Mouse (Mus musculus): ENCODE data around the gene Twist2. TPM values are rescaled to one million over a fixed set of nuclear protein-coding genes. Genes with fewer than 3 reads are reported as not detected.
A peak's percentile ranks its signal among the peaks of the same experiment; 100 is the strongest.

Twist2 gene
- 12.8 and 12.9 TPM in 2 replicates for polyA plus RNA-seq (2014; fragmentation: Nextera tagmentation; extraction: Ambion mirVana)

GRCm38 (mm10) chr1:91800967-91801843, at the start of gene Twist2:
Gene Twist2 (plus strand): TSS chr1:91801461.
- peak within 1 kb of the TSS; percentile 58 for H3K4me3 ChIP-seq (ENCODE audit: low read depth, low read length)
- peaks cover 54% of the 10 kb centered on the region for H3K27me3 ChIP-seq (ENCODE audit: insufficient read depth, low read length)
- DNase-seq (peak; percentile 90), ATAC-seq (ENCODE audit: insufficient read depth) (peak; percentile 73)
- H3K9me3 ChIP-seq (ENCODE audit: low read depth, low read length): no peaks in the 10 kb centered on the region
- peak within 1 kb of the TSS; percentile 57 for H3K9ac ChIP-seq
- H3K36me3 ChIP-seq (ENCODE audit: insufficient read depth): no peaks in the 10 kb centered on the region
- H3K27ac ChIP-seq (ENCODE audit: low read depth): peak within 1 kb of the TSS; percentile 80
- TF ChIP-seq CTCF (IDR thresholded peaks at IDR 0.05; ENCODE audit: low read depth): peak; percentile 24; the same call in 1 of the 2 replicates
- H3K4me2 ChIP-seq: peak within 1 kb of the TSS; percentile 76
- WGBS: under 1% methylated on average over 69 of the region's 77 CpGs
- H3K4me1 ChIP-seq (ENCODE audit: insufficient read depth): no peaks in the 10 kb centered on the region

GRCm38 (mm10) chr1:91752931-91753330, 48.3 kb upstream of the Twist2 start:
- no peaks in the 10 kb centered on the region for H3K27me3 ChIP-seq (ENCODE audit: insufficient read depth, low read length)

GRCm38 (mm10) chr1:91755102-91755501, 46.2 kb upstream of the Twist2 start:
- Histone ChIP-seq H3K4me3 (ENCODE audit: low read depth, low read length) (no peak overlapping the region), H3K27me3 (ENCODE audit: insufficient read depth, low read length) (no peaks in the 10 kb centered on the region), H3K27ac (ENCODE audit: low read depth) (no peak overlapping the region), H3K4me2 (peak overlapping the region; percentile 49), H3K4me1 (ENCODE audit: insufficient read depth) (peaks cover 12% of the 10 kb centered on the region; the same call in 1 of the 2 replicates), H3K36me3 (ENCODE audit: insufficient read depth) (no peaks in the 10 kb centered on the region), H3K9me3 (ENCODE audit: low read depth, low read length) (no peaks in the 10 kb centered on the region), H3K9ac (no peak overlapping the region)
- peak; percentile 64; the same call in 1 of the 2 replicates for ATAC-seq (ENCODE audit: insufficient read depth)
- DNase-seq: peak; percentile 91
- whole genome bisulfite sequencing: under 1% methylated on average over 9 of the region's 9 CpGs
- peak; percentile 90 for TF ChIP-seq CTCF (IDR thresholded peaks at IDR 0.05; ENCODE audit: low read depth)

More at GRCm38 (mm10) chr1:91752931-91753330, 48.3 kb upstream of the Twist2 start:
- 76% methylated on average over 9 of the region's 9 CpGs for WGBS
- Histone ChIP-seq H3K9ac (no peak overlapping the region), H3K4me2 (no peak overlapping the region), H3K27ac (ENCODE audit: low read depth) (no peak overlapping the region), H3K4me1 (ENCODE audit: insufficient read depth) (peaks cover 4% of the 10 kb centered on the region; the same call in 1 of the 2 replicates), H3K9me3 (ENCODE audit: low read depth, low read length) (no peaks in the 10 kb centered on the region), H3K36me3 (ENCODE audit: insufficient read depth) (no peaks in the 10 kb centered on the region), H3K4me3 (ENCODE audit: low read depth, low read length) (no peak overlapping the region)
- DNase-seq (no peak), ATAC-seq (ENCODE audit: insufficient read depth) (no peak)
- no peak for TF ChIP-seq CTCF (IDR thresholded peaks at IDR 0.05; ENCODE audit: low read depth)

DNA sequence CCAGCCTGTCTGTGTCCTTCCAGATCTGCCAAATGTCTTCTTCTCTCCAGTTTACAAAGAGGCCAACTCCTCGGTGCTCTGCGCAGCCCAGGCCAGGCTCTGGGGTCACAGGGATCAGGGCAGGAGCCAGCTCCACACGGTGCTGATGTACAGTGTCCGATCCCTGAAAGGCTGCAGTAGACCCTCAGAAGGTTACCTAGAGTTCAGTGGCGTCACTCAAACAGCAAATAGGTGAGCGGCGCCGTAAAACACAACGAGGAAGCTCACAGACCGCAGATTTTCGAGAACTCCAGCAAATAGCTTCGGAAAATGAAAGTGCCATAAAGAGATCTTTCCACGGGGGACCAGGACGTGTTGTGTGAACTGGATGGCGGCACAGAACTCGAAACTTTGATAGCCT, 44.0 kb upstream of the Twist2 start:
- TF ChIP-seq CTCF (IDR thresholded peaks at IDR 0.05; ENCODE audit: low read depth): no peak
- H3K36me3 ChIP-seq (ENCODE audit: insufficient read depth): no peaks in the 10 kb centered on the region
- H3K9me3 ChIP-seq (ENCODE audit: low read depth, low read length): no peaks in the 10 kb centered on the region
- H3K4me3 ChIP-seq (ENCODE audit: low read depth, low read length): 0 out of 2 replicates have a peak overlapping the region, but pooled peaks have one; percentile 10
- no peaks in the 10 kb centered on the region for H3K27me3 ChIP-seq (ENCODE audit: insufficient read depth, low read length)
- ATAC-seq (ENCODE audit: insufficient read depth) (no peak), DNase-seq (peak; percentile 42)
- peaks cover 19% of the 10 kb centered on the region for H3K4me1 ChIP-seq (ENCODE audit: insufficient read depth)
- no peak overlapping the region for H3K27ac ChIP-seq (ENCODE audit: low read depth)
- peak overlapping the region; percentile 43 for H3K9ac ChIP-seq
- 12% methylated on average over 16 of the region's 16 CpGs for WGBS
- peak overlapping the region; percentile 54 for H3K4me2 ChIP-seq

DNA sequence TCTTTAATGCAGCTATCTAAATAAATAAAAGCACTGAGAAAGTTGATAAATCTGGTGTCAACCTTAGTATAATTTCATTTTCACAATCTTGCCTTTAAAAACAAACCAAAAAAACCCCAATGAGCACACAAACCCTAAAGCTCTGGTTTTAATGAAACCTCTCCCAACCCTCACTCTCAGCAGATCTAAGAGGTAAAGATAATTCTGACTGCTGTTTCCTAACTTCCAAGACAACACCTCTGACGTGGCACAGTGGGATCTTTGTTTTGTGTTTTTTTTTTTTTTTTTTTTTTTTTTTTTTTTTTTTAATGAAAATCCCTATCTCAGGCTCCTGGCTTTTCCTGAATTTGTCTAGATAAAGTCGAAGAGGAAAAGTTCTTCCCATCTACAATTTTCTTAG, 43.1 kb upstream of the Twist2 start:
- Histone ChIP-seq H3K4me1 (ENCODE audit: insufficient read depth) (peaks cover 27% of the 10 kb centered on the region), H3K4me3 (ENCODE audit: low read depth, low read length) (no peak overlapping the region), H3K27ac (ENCODE audit: low read depth) (no peak overlapping the region), H3K9ac (no peak overlapping the region), H3K27me3 (ENCODE audit: insufficient read depth, low read length) (no peaks in the 10 kb centered on the region), H3K4me2 (no peak overlapping the region), H3K9me3 (ENCODE audit: low read depth, low read length) (no peaks in the 10 kb centered on the region), H3K36me3 (ENCODE audit: insufficient read depth) (no peaks in the 10 kb centered on the region)
- ATAC-seq (ENCODE audit: insufficient read depth) (no peak), DNase-seq (no peak)
- WGBS: 35% methylated on average over 2 of the region's 2 CpGs
- no peak for TF ChIP-seq CTCF (IDR thresholded peaks at IDR 0.05; ENCODE audit: low read depth)

DNA sequence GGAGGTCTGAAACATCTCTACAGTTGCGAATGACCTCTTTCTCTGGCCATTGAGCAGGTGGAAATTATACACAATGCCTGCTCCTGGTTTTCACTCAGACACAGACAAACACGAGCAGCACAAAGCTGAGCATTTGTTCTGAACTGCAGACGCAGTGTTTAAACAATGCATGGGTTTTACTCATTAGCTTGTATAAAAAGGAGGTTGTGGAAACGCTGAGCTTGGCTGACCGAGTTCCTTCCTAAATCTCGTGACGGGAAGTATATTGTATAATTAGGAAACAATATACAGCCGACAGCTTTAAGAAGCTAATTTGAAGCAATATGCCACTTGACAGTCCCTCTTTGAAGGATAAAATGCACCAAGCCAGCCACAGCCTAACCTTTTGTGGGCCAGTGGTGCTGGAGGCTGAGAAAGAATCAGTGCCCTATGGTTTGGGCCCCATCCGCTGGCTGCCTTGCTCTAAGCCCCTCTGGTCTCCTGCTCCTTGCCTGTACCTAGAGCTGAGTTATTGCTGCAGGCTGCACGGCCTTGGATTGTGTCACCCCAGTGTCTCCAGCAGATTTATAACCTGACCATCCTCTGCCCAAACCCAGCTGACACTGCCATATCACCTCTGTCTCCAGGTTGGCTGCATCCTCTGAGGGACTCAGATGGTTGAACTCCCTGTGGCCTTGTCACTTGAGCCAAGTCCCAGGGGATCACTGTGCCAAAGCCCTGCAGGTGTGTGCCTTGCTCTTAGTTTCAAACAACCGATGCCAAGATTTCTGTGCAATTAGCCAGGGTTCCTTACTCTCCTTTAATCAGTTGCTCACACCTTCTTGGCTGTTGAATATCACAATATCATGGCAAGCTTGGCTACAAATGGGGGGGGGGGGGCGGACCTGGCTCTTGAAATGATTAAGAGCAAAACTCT, 42.4 kb upstream of the Twist2 start:
- Histone ChIP-seq H3K27me3 (ENCODE audit: insufficient read depth, low read length) (no peaks in the 10 kb centered on the region), H3K4me2 (0 out of 2 replicates have a peak overlapping the region, but pooled peaks have one; percentile 12), H3K27ac (ENCODE audit: low read depth) (no peak overlapping the region), H3K9ac (no peak overlapping the region), H3K4me1 (ENCODE audit: insufficient read depth) (peaks cover 28% of the 10 kb centered on the region), H3K36me3 (ENCODE audit: insufficient read depth) (no peaks in the 10 kb centered on the region), H3K9me3 (ENCODE audit: low read depth, low read length) (no peaks in the 10 kb centered on the region), H3K4me3 (ENCODE audit: low read depth, low read length) (no peak overlapping the region)
- ATAC-seq (ENCODE audit: insufficient read depth): no peak
- no peak for TF ChIP-seq CTCF (IDR thresholded peaks at IDR 0.05; ENCODE audit: low read depth)
- WGBS: 29% methylated on average over 12 of the region's 12 CpGs
- DNase-seq: peak; percentile 52
